Mouse (Mus musculus): Measurements from ENCODE around the gene Ephb1. TPM values are rescaled to one million over a fixed set of nuclear protein-coding genes. Genes with fewer than 3 reads are reported as not detected.

Ephb1 gene
- total and polyA plus RNA-seq, 3 experiments = not detected

- H3K27ac ChIP-seq (ENCODE audit: control insufficient read depth, low read depth, low read length) = no peak overlapping the region
- no peaks in the 10 kb centered on the region for H3K4me1 ChIP-seq (ENCODE audit: control insufficient read depth in 1 of 2, insufficient read depth in 2 of 2, low read length in 2 of 2)
- H3K9me3 ChIP-seq (replicated peaks; ENCODE audit: insufficient read depth, low read length) = no peaks in the 10 kb centered on the region
- no peak for DNase-seq (ENCODE audit: low read depth, low spot score)
- H3K9ac ChIP-seq (ENCODE audit: control insufficient read depth, low read depth, low read length, poor library complexity, severe bottlenecking) = no peak overlapping the region
- no peaks in the 10 kb centered on the region for H3K27me3 ChIP-seq (ENCODE audit: control insufficient read depth in 1 of 2, insufficient read depth in 2 of 2, low read length in 2 of 2)
- H3K36me3 ChIP-seq (ENCODE audit: control insufficient read depth in 1 of 2, insufficient read depth in 2 of 2, low read length in 2 of 2) = no peaks in the 10 kb centered on the region
- H3K4me3 ChIP-seq (ENCODE audit: control insufficient read depth in 1 of 2, insufficient read depth in 1 of 2, low read depth in 2 of 2, low read length in 2 of 2) = no peak overlapping the region
- TF ChIP-seq RCOR1 (IDR thresholded peaks at IDR 0.05; ENCODE audit: low read depth, low read length) (no peak), ETS1 (IDR thresholded peaks at IDR 0.05; ENCODE audit: low read depth, low read length) (no peak), GATA1 (IDR thresholded peaks at IDR 0.05; ENCODE audit: low read depth, low read length) (no peak), ELF1 (IDR thresholded peaks at IDR 0.05; ENCODE audit: low read depth, low read length) (no peak), MYB (IDR thresholded peaks at IDR 0.05; ENCODE audit: low read depth, low read length) (no peak), USF1 (IDR thresholded peaks at IDR 0.05; ENCODE audit: low read depth, low read length) (no peak), MEF2A (IDR thresholded peaks at IDR 0.05; ENCODE audit: extremely low read depth, insufficient replicate concordance, low read depth, low read length, poor library complexity, severe bottlenecking) (no peak), USF2 (IDR thresholded peaks at IDR 0.05; ENCODE audit: borderline replicate concordance in 1 of 2, insufficient read depth in 1 of 2, low read depth in 1 of 2, low read length in 2 of 2) (no peak), CHD1 (IDR thresholded peaks at IDR 0.05; ENCODE audit: low read depth, low read length) (no peak), TCF12 (IDR thresholded peaks at IDR 0.05; ENCODE audit: low read depth, low read length) (no peak), NELFE (IDR thresholded peaks at IDR 0.05; ENCODE audit: low read depth, low read length) (no peak), MAFK (IDR thresholded peaks at IDR 0.05; ENCODE audit: borderline replicate concordance, low read depth, low read length) (no peak), BHLHE40 (IDR thresholded peaks at IDR 0.05; ENCODE audit: borderline replicate concordance, low read depth, low read length) (no peak), RAD21 (IDR thresholded peaks at IDR 0.05; ENCODE audit: low read depth, low read length) (no peak), CTCF (IDR thresholded peaks at IDR 0.05 in 2 of 3, conservative IDR thresholded peaks at IDR 0.05 in 1 of 3; ENCODE audit: control insufficient read depth in 1 of 3, insufficient read depth in 1 of 3, low read depth in 2 of 3, low read length in 3 of 3, poor library complexity in 1 of 3, severe bottlenecking in 1 of 3) (no peak), TAL1 (IDR thresholded peaks at IDR 0.05; ENCODE audit: low read length) (no peak), UBTF (IDR thresholded peaks at IDR 0.05; ENCODE audit: borderline replicate concordance, insufficient read depth, low read depth, low read length) (no peak)
- H3K79me2 ChIP-seq (ENCODE audit: control insufficient read depth, insufficient read depth, low read length, poor library complexity) = no peaks in the 10 kb centered on the region
These were observed 275.3 kb downstream of the Ephb1 start for GRCm38 (mm10) chr9:102079151-102079550.

GRCm38 (mm10) chr9:102078238-102078637, 276.3 kb downstream of the Ephb1 start:
- Histone ChIP-seq H3K4me3 (ENCODE audit: control insufficient read depth in 1 of 2, insufficient read depth in 1 of 2, low read depth in 2 of 2, low read length in 2 of 2) (no peak overlapping the region), H3K4me1 (ENCODE audit: control insufficient read depth in 1 of 2, insufficient read depth in 2 of 2, low read length in 2 of 2) (no peaks in the 10 kb centered on the region), H3K9me3 (replicated peaks; ENCODE audit: insufficient read depth, low read length) (no peaks in the 10 kb centered on the region), H3K27me3 (ENCODE audit: control insufficient read depth in 1 of 2, insufficient read depth in 2 of 2, low read length in 2 of 2) (no peaks in the 10 kb centered on the region), H3K79me2 (ENCODE audit: control insufficient read depth, insufficient read depth, low read length, poor library complexity) (no peaks in the 10 kb centered on the region), H3K36me3 (ENCODE audit: control insufficient read depth in 1 of 2, insufficient read depth in 2 of 2, low read length in 2 of 2) (no peaks in the 10 kb centered on the region), H3K9ac (ENCODE audit: control insufficient read depth, low read depth, low read length, poor library complexity, severe bottlenecking) (no peak overlapping the region), H3K27ac (ENCODE audit: control insufficient read depth, low read depth, low read length) (no peak overlapping the region)
- no peak for TF ChIP-seq MEF2A (IDR thresholded peaks at IDR 0.05; ENCODE audit: extremely low read depth, insufficient replicate concordance, low read depth, low read length, poor library complexity, severe bottlenecking)
- no peak for TF ChIP-seq ZNF384 (IDR thresholded peaks at IDR 0.05; ENCODE audit: low read depth, low read length)
- TF ChIP-seq NRF1 (IDR thresholded peaks at IDR 0.05; ENCODE audit: insufficient read depth, low read depth, low read length, poor library complexity, severe bottlenecking) = no peak
- no peak for TF ChIP-seq TCF12 (IDR thresholded peaks at IDR 0.05; ENCODE audit: low read depth, low read length)
- TF ChIP-seq NELFE (IDR thresholded peaks at IDR 0.05; ENCODE audit: low read depth, low read length) = no peak
- no peak for TF ChIP-seq CHD2 (IDR thresholded peaks at IDR 0.05; ENCODE audit: low read length)
- TF ChIP-seq MAX (IDR thresholded peaks at IDR 0.05; ENCODE audit: low read length) = no peak
- TF ChIP-seq ZC3H11A (IDR thresholded peaks at IDR 0.05; ENCODE audit: low read depth, low read length) = no peak
- no peak for TF ChIP-seq KAT2A (conservative IDR thresholded peaks at IDR 0.05; ENCODE audit: low read depth, low read length)
- no peak for TF ChIP-seq POLR2A (IDR thresholded peaks at IDR 0.05; ENCODE audit: control insufficient read depth in 1 of 2, insufficient read depth in 1 of 2, low read depth in 1 of 2, low read length in 2 of 2, poor library complexity in 1 of 2)
- TF ChIP-seq POLR2AphosphoS5 (IDR thresholded peaks at IDR 0.05; ENCODE audit: borderline replicate concordance, low read depth, low read length) = no peak
- TF ChIP-seq BHLHE40 (IDR thresholded peaks at IDR 0.05; ENCODE audit: borderline replicate concordance, low read depth, low read length) = no peak
- TF ChIP-seq MXI1 (IDR thresholded peaks at IDR 0.05; ENCODE audit: low read depth, low read length) = no peak
- no peak for TF ChIP-seq JUND (IDR thresholded peaks at IDR 0.05; ENCODE audit: low read depth, low read length)
- no peak for TF ChIP-seq SIN3A (IDR thresholded peaks at IDR 0.05; ENCODE audit: low read length)
- TF ChIP-seq RAD21 (IDR thresholded peaks at IDR 0.05; ENCODE audit: low read depth, low read length) = no peak
- no peak for TF ChIP-seq ZKSCAN1 (IDR thresholded peaks at IDR 0.05; ENCODE audit: low read depth, low read length)
- TF ChIP-seq ZMIZ1 (IDR thresholded peaks at IDR 0.05; ENCODE audit: low read depth, low read length) = no peak
- no peak for TF ChIP-seq MYB (IDR thresholded peaks at IDR 0.05; ENCODE audit: low read depth, low read length)
- TF ChIP-seq GATA1 (IDR thresholded peaks at IDR 0.05; ENCODE audit: low read depth, low read length) = no peak
- no peak for DNase-seq (ENCODE audit: low read depth, low spot score)
